Mouse (Mus musculus) embryo, embryonic 10.5 days (tissue): ENCODE results near the gene Scn1a.

ENCODE experiments used
- DNase-seq: peaks from one replicate; pipeline ENCODE4 v3.0.0-alpha.2; 2015; ENCODE audit warnings: low spot score

Gene Scn1a

DNA sequence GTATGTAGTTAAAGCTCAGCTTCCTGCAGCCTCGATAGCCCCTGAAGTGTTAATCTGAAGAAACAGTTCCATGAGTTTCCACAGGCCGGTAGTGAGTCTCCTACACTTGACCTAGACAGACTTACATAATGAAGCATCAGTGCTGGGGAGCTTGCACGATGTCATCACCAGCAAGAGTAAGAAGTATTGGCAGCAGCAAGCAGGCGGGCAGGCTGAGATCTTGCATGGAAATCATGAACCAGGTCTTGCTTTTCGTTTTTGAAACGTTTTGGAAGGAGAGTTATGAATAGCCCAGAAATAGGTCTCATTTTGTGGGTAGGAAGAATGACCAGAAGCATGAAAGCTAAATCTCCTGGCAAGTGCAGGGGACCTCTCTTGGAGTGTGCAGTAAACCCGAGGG, at the start of gene Scn1a:
Gene Scn1a, minus strand, starts transcription at position 130 of the 400 bp plus-strand sequence.
- DNase-seq, result peak; percentile 40

DNA sequence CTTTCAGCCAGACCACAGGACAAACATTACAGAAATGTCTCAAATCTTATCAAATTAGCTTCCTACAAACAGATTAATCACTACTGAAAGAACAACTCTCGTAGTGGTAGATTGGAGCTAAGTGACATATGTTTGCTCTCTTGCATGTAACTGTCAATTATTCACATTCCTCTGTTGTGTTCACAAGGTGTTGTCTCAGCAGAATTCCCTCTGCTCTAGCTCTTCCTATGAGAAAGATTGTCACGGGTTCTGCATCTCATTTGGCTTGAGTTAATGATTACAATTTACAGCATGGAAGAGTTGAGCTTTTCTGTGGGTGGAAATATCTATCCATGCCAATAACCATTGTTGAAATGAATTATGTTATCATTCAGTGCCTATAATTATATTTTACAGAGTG, 37.8 kb upstream of the Scn1a start:
- DNase-seq, result no peak

GRCm38 (mm10) chr2:66473181-66473822, 32.7 kb upstream of the Scn1a start:
- DNase-seq, result peak; percentile 66

DNA sequence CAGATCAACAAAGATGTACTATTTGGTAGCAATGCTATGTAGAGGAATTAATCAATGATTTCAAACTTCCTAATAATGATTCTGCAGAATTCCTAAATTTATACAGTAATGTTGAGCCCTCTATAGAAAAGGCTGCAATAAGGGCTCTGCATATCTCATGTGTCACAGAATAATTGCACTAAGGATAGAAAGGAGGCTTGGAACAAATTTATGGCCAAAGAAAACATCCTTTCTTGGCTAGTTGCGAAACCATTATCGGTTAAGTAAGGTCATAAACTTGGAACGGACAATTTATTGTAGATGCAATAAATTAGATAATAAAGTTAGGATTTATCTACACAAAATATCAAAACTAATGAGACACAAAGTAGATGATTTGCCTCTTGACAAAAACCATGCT, 24.8 kb upstream of the Scn1a start:
- no peak for DNase-seq

DNA sequence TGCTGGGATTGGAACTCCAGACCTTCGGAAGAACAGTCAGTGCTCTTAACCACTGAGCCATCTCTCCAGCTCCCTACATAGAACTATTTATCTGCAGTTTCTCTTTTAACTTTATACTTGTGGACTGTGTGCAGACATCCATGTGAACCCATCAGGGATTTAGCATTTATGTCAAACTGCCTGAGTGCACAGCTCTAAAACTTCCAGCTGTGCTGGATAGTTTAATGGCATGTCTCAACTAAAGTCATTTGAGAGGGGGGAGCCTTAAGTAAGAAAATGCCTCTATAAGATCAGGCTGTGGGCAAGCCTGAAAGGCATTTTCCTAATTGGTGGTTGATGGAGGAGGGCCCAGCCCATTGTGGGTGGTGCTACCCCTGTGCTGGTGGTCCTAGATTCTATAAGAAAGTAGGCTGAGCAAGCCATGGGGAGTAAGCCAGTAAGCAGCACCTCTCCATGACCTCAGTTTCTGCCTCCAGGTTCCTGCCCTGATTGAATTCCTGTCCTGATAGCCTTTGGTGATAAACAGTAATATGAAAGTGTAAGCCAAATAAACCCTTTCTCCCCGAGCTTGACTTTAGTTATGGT, 24.3 kb upstream of the Scn1a start:
- no peak for DNase-seq

DNA sequence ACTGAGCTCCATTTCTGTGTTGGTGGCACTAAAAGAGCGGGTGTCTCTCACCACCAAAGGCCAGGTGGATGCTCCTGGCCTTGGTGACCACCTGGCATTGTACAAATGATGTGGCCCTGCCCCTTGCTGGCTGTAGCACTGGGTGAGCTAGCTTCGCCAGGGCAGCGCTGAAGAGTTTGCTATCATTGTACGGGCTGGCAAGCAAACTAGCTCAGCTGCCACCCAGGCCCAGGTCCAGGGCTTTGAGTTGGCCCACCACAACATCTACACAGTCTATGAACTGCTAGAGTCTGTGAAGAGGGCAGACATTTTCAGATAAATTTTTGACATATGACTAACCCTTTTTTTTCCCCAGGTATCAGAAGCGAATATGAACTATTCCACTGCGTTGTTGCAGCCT, 23.3 kb upstream of the Scn1a start:
- no peak for DNase-seq

- no peak for DNase-seq
Observed at GRCm38 (mm10) chr2:66462458-66462857, 21.8 kb upstream of the Scn1a start.

- peak; percentile 80 for DNase-seq
Observed at GRCm38 (mm10) chr2:66439764-66440471, 722 bp downstream of the Scn1a start.

DNA sequence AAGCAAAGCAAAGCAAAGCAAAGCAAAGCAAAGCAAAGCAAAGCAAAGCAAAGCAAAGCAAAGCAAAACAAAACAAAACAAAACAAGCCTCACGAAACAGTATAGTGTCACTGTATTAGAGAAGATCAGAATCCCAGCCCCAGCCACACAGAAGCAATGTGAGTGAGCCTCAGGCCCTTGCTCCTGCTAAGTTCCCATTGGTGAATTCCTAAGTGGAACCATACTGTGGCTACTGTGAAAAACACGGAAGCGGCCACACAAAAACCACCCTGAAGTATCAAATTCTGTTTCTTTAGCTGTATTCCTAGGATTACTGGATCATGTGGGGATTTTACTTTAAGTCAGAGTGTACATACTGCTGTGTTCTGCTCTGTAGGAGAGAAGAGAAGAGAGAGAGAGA, 4.4 kb downstream of the Scn1a start:
- peak; percentile 45 for DNase-seq

- DNase-seq, result peak; percentile 86
Observed at GRCm38 (mm10) chr2:66409740-66410290, 30.8 kb downstream of the Scn1a start.

DNA sequence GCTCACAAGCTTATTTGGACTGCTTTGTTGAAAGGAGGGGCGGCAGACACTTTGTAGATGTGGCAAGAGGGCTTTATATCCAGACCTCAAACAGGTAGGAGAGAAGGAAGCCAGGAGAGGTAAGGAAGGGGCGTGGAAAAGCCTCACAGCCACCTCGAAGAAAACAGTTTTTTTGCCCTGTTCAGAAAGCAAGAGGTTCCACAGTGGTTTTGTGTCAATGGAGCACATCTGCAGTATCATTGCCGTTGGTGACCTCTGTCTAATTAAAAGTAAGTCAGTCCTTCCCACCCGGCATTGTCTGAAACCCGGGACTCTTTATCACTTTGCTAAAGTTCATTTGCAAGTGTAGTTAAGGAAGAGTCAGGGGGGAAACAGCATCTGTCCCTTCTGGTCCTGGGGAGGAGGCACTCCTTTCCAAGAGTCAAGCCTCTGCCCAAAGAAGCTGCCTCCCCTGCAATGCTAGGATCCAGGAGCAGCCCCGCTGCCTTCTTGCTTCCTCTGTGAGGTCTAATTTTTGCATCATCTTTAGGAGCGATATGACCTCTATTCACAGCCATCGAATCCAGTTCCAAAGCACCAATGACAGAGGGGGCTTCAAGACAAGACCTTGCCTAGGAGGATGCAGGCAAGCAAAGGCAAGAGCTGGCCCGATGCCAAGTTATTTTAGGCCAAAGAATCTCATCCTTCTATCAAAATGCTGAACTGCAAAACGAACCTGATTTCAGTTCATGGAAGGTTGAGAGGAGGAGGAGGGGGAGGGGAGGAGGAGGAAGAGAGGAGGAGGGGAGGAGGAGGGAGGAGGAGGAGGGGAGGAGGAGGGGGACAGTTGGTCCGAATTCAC, 31.5 kb downstream of the Scn1a start:
- peak; percentile 49 for DNase-seq

DNA sequence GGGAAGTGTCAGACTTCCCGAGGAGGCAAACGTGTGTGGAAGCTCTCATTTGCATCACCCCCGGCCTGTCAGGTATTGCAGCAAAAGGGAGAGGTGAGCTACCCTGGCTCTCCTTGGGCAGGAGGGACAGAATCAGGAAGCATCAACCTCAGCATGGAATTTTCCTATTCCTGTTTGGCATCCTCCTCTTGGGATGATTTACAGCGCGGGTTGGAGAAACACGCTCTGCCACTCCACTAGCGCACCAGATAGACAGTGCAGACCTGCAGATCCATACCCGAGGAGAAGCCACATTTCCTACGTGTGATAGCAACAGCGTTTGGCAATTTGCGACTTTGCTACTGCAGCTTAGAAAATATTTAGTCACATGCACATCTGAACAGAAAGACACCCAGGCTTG, 32.2 kb downstream of the Scn1a start:
- DNase-seq, result peak; percentile 13

DNA sequence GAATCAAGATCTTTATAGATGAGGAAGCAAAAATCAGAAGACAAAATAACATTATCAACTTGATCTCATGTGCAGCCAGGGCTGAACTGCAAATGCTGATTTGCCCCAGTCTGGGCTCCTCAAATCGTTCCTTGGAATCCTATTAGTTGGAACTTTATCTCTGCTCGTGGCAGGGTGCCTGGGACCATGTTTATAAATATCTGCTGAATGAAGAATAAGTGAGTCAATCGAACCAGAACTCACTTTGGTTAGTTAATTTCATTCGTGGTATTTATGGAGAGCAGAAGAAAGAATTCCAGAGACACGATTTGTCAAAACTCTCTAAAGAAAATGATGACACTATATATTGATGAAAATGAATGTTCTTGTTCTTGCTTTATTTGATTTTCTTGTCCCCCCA, 48.1 kb downstream of the Scn1a start:
- DNase-seq, result no peak

DNA sequence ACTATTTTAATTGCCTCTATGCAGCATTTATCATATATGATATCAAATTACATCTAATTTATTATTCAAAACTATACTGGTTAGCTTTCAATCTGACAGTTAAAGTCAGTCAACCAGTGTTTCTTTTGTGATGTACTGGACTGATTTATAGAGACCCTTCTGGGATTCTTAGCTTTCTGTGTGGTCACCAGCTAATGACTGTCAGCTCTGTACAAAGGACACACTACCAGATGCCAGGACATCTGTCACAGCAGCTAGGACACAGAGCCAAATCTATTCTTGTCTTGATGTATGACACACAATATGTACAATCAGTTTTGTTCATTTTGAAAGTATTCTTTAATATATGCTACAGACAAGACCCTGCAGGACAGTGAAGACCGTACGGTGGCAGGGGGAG, 72.7 kb downstream of the Scn1a start:
- DNase-seq, result peak; percentile 26

DNA sequence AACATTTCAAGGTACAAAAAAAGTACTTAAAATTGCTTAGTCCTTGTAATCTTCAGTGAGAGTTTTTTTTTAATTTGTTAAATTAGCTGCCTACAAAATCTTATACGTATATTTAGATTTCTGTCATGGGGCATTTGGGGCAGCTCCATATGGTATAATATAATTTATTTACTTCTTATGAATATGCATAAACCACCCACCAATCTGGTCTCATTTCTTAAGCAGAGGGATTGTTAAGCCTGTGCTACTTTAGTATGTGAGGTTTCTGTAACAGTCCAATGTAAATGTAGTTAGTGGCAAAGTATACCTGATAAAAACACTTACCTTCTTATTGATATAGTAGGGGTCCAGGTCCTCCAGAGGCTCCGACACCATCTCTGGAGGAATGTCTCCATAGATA, 90.0 kb downstream of the Scn1a start:
- DNase-seq, result no peak

GRCm38 (mm10) chr2:66346622-66347021, 94.0 kb downstream of the Scn1a start:
- no peak for DNase-seq

DNA sequence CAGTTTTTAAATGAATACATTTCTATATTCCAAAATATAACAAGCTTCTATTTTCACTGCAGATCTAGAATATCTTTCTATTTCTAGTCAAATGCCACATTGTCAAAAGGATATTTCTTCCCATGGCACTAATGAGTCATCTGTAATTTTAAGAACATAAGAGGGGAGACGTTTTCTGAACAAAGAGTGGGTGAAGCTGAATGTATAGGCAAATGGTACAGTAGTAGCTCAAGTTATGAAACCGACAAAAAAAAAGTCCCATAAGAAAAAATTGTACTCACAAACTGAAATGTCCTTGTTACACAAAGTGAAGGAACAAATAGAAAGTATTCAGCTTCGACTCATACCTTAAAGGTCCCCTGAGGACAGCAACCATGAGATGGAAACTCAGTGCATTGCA, 94.5 kb downstream of the Scn1a start:
- no peak for DNase-seq

- no peak for DNase-seq
Observed at GRCm38 (mm10) chr2:66337406-66337805, 103.2 kb downstream of the Scn1a start.

- DNase-seq, result peak; percentile 30
Observed at GRCm38 (mm10) chr2:66336396-66336795, 104.2 kb downstream of the Scn1a start.

DNA sequence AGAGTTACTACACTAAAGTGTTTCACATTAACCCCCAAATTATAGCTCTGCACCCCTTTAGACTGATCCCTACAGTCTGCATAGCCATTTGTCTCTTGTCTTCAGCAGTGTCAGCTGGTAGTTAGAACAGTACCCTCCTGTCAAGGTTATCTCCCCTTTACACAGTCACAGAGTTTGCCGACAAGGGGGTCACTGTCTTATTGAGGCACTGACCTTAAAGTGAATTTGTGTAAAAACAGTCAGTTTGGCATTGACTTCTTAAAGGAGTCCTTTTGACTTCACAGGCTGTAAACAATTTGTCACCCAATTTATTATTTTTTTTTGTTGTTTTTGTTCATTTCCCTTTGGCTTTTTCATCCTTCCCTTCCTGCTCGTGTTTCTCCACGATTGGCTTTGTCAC, 168.1 kb downstream of the Scn1a start:
- no peak for DNase-seq

- DNase-seq, result peak; percentile 97
Observed at GRCm38 (mm10) chr2:66256220-66257131, 184.2 kb downstream of the Scn1a start, which contains the start of gene Ttc21b. TSS of gene Ttc21b (minus strand) at chr2:66256617.
